Mouse (Mus musculus) cerebral cortex, adult 2 months (tissue): ENCODE results near the gene Kif4.

Experiments used
- WGBS: fragments of 180-500 bp; shearing (Covaris S2); methylation state at CpG from one replicate; pipeline ENCODE4 v1.1.7; 2018; 5-methylcytosine and 5-hydroxymethylcytosine counted together

The Kif4 gene

DNA sequence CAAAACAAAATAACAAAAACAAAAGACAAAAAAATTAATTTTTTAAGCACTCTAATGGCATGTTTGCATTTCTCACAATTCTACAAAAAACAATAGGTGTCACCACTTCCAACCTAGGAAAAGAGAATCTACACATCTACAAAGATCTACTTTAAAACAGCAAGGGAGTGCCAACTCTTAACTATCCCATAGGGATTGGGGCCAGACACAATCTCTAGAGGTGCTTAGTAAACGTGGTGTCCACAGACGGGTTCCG, at the start of gene Kif4:
Kif4 (plus strand) TSS at position 192 of the 256 bp plus-strand sequence.
- 0% methylated on average over 3 of the region's 3 CpGs for WGBS

DNA sequence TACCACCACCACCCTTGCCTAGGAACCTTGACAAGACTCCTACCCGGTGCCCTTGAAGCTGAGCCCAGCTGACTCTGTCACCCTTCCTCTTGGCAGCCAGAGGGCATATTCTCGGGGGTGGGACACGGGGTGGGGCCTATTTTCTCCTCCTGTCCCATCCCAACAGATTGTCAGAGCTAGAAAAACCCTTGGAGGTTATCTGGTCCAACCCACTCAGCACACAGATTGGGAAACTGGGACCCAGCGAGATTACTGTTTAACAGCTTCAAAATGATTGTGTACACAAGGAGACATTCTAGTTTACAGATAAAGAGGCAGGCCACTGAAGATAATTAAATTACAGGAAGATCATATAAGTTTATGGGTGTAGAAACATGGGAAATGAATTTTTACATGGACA, 30.7 kb upstream of the Kif4 start, which contains the start of gene P2ry4:
P2ry4 (minus strand) TSS at position 79 of the 400 bp plus-strand sequence.
- 59% methylated on average over 4 of the region's 4 CpGs for WGBS

DNA sequence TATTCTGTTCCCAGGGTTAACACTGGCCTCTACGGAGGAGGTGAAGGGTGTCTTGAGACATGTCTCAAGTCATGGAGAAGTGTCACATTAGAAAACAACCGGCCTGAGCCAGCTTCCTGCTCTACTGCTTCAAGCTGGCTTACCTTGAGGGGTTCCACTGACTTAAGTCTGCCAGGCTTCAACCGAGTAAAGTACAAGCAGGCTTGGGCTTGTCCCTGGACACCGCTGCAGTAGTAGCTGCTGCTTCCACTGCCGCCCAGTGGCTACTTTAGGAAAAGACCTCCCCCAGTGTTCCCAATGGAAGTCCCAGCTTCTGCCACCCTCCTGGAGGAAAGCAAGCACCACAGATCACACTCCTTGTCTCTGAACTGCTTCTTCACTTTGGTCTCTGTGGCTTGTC, 28.1 kb upstream of the Kif4 start:
- 23% methylated on average over 5 of the region's 5 CpGs for WGBS

DNA sequence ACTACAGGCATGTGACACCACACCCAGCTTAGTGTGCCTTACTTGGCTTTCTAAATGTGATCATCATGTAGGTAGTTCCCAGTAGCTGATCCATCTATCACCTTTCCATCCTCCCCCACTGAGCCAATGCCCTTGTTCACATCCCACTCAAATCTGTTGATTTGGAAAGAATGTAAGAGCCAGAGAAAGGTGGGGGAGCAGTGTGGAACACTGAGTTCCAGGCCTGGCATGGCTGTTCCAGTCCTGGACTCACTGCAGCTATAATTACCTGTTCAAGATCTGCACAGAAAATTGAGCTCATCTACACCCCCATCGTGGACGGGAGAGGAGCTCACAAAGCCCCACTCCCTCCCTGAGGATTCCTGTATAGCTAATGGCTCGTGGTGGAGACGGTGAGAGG, 25.8 kb upstream of the Kif4 start:
- WGBS: 42% methylated on average over 4 of the region's 4 CpGs

DNA sequence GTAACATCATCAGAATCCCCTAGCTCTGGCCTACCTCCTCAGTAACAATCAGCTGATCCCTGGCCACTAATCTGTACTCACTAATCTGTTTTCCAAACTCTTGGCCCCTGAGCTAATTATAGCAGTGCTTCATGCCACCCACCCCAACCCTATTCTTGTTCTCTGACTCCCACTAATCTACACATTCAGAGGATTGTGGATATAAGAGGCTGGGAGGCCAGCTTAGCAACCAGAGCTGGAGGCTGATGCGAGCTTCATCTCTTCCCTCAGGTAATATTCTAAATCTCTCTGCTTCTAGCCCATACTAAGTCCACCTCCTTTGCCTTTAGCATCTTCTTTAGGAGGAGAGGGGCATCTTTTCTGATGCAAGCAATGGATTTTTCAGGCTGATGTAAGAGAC, 20.2 kb upstream of the Kif4 start, which contains the start of gene Arr3:
Arr3 (plus strand) TSS at position 184 of the 400 bp plus-strand sequence.
- 31% methylated on average over 1 of the region's 1 CpGs for WGBS

DNA sequence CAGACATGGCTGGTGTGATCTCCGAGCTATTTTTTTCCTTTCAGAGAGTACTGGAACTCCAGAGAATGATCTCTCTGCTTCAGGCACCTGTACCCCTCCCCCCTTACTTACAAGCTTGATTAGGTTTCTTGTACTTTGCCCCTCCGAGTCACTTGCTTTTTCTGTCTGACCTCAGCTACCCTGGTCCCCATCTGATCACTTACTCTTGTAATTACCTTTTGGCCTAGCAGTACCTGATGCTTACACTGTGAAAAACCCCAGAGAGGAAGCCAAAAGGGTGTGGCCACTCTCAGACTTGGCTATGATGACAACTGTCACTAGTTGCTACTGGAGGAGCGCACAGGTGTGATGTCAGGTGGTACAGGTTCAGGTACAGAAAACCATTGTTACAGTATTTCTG, 7.0 kb upstream of the Kif4 start:
- 64% methylated on average over 3 of the region's 3 CpGs for WGBS

DNA sequence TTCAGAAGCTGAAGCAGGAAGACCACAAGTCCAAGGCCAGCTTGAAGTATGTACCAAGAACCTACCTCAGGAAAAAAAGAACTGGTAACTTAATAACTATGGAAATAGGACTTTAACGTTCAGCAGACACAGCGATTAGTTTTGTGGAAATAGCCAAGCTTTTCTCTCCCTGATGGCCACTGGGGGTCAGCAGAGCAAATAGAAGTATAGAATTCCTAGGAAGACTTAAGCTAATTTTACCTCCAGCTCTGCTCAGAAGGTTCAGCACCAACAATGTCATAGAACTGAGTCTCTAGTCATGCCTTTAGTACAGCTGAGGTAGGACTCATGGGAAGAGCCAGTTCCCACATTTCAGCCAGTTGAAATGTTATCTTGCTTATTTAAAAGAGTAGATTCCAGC, 4.2 kb upstream of the Kif4 start:
- 21% methylated on average over 2 of the region's 2 CpGs for WGBS

DNA sequence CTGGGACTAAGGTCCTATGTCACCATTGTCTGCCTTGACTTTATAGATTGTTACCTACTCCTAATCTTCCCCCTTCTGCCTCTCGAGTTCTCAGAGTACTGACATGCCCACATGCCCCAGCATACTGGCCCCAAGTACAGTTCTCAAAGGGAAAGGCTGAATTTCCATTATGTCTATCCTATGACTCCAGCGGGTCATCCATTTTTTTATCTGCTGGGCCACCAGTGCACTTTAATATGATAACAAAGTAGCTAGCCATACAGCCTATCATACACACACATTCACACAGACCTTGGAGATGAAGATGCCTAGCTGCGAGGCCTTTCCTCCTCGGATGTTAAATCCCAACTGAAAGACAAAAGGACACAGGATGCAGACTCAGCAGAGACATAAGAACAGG, 1.3 kb upstream of the Kif4 start:
- 92% methylated on average over 4 of the region's 4 CpGs for WGBS

DNA sequence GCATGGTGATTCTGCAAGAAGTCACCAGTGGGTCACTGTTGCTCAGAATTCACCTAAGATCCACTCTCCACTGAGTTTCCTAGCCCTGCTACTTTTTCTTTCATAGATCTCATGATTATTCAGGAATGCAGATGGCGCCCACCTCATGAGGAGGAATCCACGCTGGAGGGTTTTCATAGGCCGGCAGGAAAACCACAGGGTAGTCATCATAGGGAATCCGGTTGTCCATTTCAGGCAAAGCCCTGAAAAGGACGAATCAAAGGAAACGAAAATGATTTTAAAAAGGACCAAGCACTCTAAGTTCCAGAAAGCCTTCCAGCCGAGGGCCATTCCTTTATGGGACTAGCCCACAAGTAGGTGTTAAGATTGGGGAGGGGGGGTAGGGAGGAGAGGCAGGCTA, 391 bp upstream of the Kif4 start:
- 14% methylated on average over 7 of the region's 7 CpGs for WGBS

DNA sequence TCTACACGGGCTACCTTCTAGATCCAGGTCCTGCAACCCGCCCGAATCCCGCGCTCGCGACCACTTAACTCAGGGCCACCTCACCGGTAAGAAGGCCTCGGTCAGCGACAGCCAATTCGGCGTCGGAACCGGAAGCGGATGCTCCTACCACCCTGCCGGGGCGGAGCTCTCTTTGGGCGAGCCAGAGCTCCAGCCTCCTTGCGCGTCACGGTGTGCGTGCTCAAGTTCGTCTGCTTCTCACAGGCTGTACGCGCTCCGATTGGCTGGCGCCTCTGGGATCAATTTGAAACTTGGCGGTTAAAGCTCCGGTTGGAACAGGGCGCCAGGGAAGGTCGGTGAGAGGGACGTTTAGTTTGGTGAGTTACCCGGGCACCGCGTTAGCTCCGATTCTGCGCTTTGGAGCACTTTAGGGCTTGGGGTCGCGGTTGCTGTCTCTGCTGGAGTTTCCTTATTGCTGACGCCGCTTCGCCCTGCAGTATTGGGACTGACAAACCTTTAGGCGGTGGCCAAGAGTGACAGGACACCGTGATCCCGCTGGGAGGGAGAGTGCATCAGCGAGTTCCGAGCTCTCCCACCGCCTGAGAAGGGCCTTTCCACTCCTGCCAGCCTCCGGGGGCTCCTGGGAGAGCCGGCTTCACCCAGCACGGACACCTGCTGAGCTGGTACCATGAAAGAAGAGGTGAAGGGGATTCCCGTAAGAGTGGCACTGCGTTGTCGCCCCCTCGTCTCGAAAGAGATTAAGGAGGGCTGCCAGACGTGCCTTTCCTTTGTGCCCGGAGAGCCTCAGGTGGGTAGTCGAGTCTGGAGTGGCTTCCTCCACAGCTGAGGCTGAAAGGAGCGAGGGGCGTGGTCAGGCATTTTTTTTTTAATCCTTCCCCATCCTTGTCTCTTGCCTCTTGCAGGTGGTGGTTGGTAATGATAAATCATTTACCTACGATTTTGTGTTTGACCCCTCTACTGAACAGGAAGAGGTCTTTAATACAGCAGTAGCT, 561 bp downstream of the Kif4 start, which contains the start of gene Pdzd11:
Pdzd11 (minus strand) TSS at position 767 of the 992 bp plus-strand sequence.
- 8% methylated on average over 59 of the region's 62 CpGs for WGBS

DNA sequence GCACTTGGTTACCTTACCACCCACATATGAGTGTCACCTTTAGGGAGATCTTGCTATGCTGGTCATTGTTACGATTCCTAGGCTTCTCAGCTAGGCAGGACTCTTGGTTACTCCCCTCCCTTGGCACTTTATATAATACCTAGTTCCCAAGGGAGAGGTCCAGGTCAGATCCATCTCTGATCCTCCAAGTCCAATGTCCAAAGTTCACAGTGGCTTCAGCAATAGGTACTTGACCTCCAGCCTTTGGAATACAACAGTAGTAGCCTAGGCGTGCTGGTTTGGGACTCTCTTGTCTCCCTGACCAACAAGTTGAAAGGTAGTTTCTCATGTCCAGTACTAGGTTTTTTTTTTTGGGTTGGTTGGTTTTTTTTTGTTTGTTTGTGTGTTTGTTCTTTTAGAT, 3.5 kb downstream of the Kif4 start:
- WGBS: 95% methylated on average over 2 of the region's 2 CpGs

DNA sequence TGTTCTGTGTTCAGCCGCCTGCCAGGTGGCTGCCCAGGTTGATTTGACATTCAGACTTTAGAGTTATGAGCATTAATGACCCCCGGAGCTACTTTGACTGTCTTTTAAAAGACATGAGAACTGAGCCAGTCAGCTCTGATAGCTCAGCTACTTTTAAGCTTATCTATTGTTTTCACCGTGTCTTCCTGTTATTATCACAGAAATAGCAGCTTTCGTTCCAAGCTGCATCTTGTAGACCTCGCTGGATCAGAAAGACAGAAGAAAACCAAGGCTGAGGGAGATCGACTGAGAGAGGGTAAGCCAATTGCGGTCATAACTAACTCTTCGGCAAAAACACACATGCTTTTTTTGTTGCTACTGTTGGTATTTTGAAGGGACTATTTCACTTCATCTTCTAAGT, 12.9 kb downstream of the Kif4 start:
- WGBS: 91% methylated on average over 8 of the region's 8 CpGs

DNA sequence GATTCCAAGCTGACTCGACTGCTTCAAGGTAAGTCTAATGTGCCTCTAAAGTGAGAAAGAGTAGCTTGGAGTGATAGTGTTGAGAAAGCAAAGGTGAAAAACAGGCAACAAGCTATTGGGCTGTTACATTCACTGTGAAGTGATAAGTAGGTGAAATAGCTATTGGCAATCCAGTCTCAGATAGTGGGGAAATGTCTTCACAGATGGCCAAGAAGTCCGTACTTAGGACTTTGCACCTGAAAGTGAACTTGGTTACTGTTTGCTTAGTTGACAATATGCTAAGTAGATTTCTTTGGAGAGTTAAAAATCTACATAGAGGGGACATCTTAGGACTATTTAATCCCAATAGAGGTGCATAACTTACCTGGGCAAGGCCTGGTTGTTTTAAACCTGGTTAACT, 39.3 kb downstream of the Kif4 start:
- 89% methylated on average over 2 of the region's 2 CpGs for WGBS

DNA sequence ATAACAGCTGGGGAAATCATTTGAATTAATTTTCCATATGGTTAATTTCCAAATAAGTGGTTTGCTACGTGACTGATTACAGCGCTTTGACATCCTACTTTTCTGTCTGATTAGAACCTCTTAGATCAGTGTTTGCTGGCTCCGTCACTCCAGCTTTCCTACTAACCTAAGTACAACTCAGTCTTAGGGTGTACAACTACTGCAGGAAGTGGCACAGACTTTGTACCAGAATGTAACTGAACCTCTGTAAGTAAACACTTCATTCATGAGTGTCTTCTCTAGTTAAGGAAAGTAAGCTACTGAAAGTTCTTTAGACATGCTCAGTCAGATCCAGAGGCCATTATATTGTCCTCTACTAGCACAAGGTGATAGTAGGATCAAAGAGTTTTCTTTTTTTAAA, 52.7 kb downstream of the Kif4 start:
- whole genome bisulfite sequencing: 84% methylated on average over 3 of the region's 3 CpGs

DNA sequence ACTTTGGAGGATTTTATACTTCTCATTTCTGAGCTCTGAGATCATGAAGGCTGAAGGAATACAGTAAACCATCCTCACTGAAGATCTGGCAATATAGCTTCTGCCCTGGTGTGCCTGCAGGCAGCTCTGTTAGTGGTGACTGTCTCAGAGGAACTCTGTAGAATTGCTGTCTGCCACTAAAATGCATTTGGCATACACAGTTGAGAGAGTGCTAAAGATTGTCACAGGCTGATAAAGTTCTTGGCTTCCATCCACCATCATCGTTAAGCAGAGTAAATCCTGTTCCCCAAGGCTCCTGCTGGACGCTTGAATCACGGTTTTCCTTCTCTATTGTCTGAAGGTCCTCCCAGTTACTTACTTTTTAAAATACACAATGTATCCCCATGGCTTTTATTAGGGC, 61.0 kb downstream of the Kif4 start:
- 44% methylated on average over 3 of the region's 3 CpGs for WGBS

DNA sequence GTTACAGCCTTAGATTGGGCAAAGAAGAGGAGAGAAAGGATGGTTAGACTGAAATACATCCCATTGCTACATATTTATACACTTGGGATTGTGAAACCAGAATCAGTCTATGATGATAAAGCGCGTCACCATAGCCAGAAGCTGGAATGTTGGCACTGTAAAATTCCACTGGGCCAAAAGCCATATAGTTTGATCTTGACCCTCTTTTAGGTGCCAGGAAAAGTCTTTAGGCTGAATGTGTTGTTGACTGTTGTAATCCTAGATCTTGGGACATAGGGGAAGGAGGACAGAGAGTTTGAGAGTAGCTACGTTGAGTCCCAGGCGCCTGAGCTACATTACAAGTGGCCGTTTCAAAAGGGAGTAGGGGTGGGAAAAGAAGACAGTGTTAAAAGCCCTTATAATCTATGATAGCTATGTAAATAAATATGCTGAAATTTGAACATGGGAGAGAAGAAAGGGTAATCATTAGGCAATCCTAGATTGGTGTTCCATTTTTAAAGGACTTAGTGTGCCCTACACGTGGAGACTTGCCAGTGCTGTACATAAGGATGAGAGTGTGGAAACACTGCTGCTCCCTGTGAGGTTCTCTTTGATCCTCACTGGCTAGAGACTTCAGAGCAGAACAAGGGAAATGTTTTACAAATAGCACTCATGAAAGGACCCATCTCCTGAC, 62.0 kb downstream of the Kif4 start:
- 81% methylated on average over 6 of the region's 6 CpGs for WGBS

DNA sequence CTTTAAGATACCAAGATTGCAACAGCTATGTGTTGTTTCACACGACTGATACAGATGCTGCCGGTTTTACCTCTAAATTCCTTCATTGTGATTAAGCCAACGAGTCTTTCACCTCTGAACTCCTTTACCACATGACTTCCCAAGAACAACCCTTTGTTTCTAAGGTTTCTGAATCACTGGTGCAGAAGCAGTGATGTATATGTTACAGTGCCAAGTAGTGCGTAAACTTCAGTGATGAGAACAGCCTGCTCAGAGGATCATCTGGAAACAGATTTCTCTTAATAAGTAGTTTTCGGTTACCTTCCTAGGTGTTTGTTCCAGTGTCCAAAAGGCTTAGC, 62.5 kb downstream of the Kif4 start:
- WGBS: 80% methylated on average over 5 of the region's 5 CpGs

DNA sequence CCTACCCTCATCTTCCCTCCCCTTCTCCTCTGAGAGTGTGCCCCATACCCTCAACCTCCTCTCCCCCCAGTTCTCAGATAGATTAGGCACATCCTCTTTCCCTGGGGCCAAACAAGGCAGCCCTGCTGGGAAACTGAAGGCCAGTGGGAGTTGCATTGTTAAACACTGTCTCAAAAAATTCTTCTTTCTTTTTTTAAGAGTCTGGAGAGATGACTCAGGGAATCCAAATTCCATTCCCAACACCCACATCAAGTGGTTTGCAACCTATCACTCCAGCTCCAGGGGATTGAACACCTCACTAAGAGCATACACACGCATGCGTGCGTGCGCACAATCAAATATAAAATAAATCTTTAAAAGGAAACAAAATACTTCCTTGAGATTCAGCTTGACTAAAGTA, 71.2 kb downstream of the Kif4 start:
- 72% methylated on average over 4 of the region's 4 CpGs for WGBS

DNA sequence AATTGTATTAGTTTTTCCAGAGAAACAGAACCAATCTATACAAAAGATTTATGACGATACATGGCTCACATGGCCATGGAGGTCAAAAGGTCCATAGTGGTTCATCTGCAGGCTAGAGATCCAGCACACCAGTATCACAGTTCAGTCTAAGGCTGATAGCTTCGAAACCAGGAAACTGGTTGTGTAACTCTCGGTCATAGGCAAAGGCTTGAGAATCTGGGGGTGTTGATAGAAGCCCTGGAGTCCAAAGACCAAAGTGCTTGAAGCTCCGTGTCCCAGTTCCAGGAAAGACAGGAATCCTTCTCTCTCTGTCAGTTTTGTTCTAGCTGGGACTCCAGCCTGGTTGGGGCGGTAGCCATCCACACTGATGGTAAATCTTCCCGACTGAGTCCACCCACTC, 82.5 kb downstream of the Kif4 start:
- 97% methylated on average over 6 of the region's 6 CpGs for WGBS

DNA sequence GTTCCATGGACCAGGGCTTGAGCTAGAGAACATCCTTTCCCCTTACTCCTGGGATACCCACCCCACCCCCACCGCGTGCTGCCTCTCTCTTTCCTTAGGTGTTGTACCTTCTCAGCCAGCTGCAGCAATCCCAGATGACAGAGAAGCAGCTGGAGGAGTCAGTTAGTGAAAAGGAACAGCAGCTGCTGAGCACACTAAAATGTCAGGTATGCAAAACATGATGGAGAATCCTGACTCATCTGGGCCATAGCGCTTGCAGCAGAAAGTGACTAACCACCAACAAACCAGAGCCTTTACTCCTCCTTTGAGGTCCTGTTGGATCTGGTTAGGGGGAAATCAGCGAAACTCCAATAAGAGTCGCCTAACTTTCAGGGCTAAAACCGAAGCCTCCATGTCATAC, 90.6 kb downstream of the Kif4 start:
- 88% methylated on average over 6 of the region's 6 CpGs for WGBS

DNA sequence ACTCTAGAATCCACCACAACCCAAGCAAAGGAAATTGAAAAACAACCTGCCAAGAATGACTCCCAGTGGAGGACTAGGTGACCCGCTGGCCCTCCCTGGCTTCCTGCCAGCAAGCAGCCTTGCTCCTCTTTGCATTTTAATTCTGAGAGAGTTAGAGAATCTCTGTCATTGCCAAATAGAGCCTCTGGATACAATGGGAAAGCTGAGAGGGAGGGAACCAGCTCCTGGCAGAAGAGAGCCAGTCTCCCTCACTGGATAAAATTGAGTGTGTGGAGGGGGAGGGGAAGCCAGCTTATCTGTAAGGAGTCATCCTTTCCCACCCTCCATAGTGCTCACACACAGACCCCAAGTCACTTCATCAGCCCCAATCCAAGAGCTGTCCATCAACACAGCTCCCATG, 103.4 kb downstream of the Kif4 start:
- 15% methylated on average over 1 of the region's 1 CpGs for WGBS

DNA sequence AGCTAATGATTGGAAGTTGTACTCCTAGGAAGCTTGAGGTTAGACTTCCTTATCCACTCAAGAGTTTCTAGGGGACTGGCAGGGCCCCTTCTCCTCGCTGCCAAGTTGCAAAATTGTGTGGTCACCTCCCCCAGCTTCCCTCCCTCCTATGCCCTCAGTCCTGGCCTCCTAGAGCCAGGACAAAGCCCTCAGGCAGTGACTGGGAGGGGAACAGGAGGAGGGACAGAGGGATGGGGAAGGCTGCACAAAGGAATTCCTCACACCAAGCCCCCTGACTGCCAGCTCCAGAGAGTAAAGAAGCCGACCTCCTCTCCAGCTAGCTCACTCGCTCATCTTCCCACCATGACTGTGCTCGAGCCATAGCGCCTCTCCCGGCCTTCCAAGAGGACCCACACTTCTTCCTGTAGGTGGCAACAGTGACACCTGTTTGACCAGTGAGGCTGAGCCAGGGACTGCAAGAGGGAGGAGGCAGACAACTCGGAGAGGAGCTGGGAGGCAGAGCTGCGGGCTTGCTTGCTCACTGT, 104.2 kb downstream of the Kif4 start, which contains the start of gene Gdpd2:
Gdpd2 (plus strand) TSS at position 209 of the 524 bp plus-strand sequence.
- WGBS: 7% methylated on average over 8 of the region's 8 CpGs

DNA sequence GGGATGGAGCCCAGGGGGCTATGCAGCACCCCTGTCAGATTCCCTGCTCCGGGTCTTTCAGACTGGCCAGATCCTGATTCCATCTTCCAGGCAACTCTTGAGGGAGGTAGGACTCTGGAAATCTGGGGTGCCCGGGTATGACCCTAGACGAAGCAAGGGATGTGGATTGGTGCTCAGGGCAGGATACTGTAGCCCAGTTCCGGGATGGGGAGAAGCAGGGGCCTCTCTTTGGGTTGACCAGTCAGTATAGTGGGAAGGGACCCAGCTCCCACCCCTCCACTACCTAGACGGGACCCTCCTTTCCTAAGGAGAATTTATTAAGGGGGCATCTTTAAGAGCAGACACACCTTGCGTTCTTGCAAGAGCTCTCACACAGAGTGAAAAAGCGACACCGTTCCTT, 104.7 kb downstream of the Kif4 start:
- WGBS: 21% methylated on average over 8 of the region's 8 CpGs
